Mouse (Mus musculus) G1E (cell line): Measurements from ENCODE around the gene Trak2.
"Not testable (repeated sequence)": the region's sequence is repeated elsewhere in the genome, so short reads cannot be mapped to it uniquely, and the experiment has no call there.

Experiments used
- CTCF ChIP-seq: IDR thresholded peaks from 2 replicates; pipeline ENCODE4 v1.5.1; 2012; ENCODE audit warnings: low read depth, low read length, inconsistent platforms, mixed read lengths
- GATA1 ChIP-seq: IDR thresholded peaks from 2 replicates; pipeline ENCODE4 v1.6.1; 2012; ENCODE audit warnings: borderline replicate concordance, low read length, inconsistent platforms, mixed read lengths
- POLR2AphosphoS5 ChIP-seq: IDR thresholded peaks from 2 replicates; pipeline ENCODE4 v1.6.1; 2012; ENCODE audit warnings: low read depth, low read length, inconsistent platforms; ENCODE audit not compliant: insufficient replicate concordance
- TAL1 ChIP-seq: conservative IDR thresholded peaks from 2 replicates; pipeline ENCODE4 v1.6.1; 2012; ENCODE audit warnings: low read depth, low read length, inconsistent platforms, mixed read lengths

GRCm38 (mm10) chr1:58859131-58859530 is 114.1 kb downstream of the Trak2 start:
- TF ChIP-seq CTCF, TAL1, POLR2AphosphoS5, GATA1: not testable (repeated sequence)
